Comparison of ENCODE assay signal across 8 mouse cellular contexts in genomic region chr6:127920652-127921051, GRCm38 (mm10). TPM values are rescaled to one million over a fixed set of nuclear protein-coding genes. Genes with fewer than 3 reads are reported as not detected.
DNase-seq lines count a peak whose midpoint lies in the region; ATAC-seq and TF ChIP-seq lines count a peak whose summit lies in the region.

No protein-coding gene starts in this region.

- H3K27ac ChIP-seq in midbrain, embryonic 11.5 days (ENCODE audit: low read depth, low read length), result no peak overlapping the region
- H3K27ac ChIP-seq in midbrain, embryonic 15.5 days, result no peak overlapping the region
- H3K27ac ChIP-seq in intestine, embryonic 16.5 days (ENCODE audit: low read length), result no peak overlapping the region
- H3K27ac ChIP-seq in midbrain, embryonic 14.5 days (replicated peaks; ENCODE audit: low read depth, low read length), result no peak overlapping the region
- no peak overlapping the region for H3K27ac ChIP-seq in stomach, postnatal 0 days (replicated peaks)

- no peak for TF ChIP-seq EP300 in stomach, postnatal 0 days (optimal IDR thresholded peaks at IDR 0.05)

- peak; percentile 25; the same call in 1 of the 2 replicates for ATAC-seq in midbrain, embryonic 11.5 days (ENCODE audit: low FRiP score)
- no peak; the same call in 1 of the 2 replicates for ATAC-seq in midbrain, embryonic 15.5 days (replicated peaks)
- ATAC-seq in intestine, embryonic 16.5 days, result peak; percentile 46; the same call in 1 of the 2 replicates
- ATAC-seq in midbrain, embryonic 14.5 days (ENCODE audit: low FRiP score, low TSS enrichment), result no peak
- ATAC-seq in stomach, postnatal 0 days (ENCODE audit: low FRiP score, low TSS enrichment), result peak; percentile 56

- no peaks in the 10 kb centered on the region for H3K9me3 ChIP-seq in midbrain, embryonic 11.5 days (ENCODE audit: control insufficient read depth, low read length)
- no peaks in the 10 kb centered on the region for H3K9me3 ChIP-seq in midbrain, embryonic 15.5 days
- no peaks in the 10 kb centered on the region for H3K9me3 ChIP-seq in intestine, embryonic 16.5 days (ENCODE audit: control insufficient read depth, low read length)
- no peaks in the 10 kb centered on the region for H3K9me3 ChIP-seq in midbrain, embryonic 14.5 days (ENCODE audit: control insufficient read depth, low read length)
- H3K9me3 ChIP-seq in stomach, postnatal 0 days (ENCODE audit: control insufficient read depth, low read length), result no peaks in the 10 kb centered on the region

- peak; percentile 98 for DNase-seq in midbrain, embryonic 11.5 days (ENCODE audit: low spot score, missing footprints)
- peak; percentile 71 to 80 for DNase-seq in cerebellum, postnatal 36 days
- peak; percentile 87 for DNase-seq in gastrocnemius, adult 18-20 months (ENCODE audit: low spot score)
- DNase-seq in left cerebral cortex, postnatal 10 days (ENCODE audit: extremely low spot score in 1 of 2, low spot score in 2 of 2), result peak; percentile 59 to 79
- peak; percentile 90 for DNase-seq in midbrain, embryonic 14.5 days
- DNase-seq in stomach, postnatal 0 days (ENCODE audit: low spot score), result peak; percentile 79

- H3K27me3 ChIP-seq in midbrain, embryonic 11.5 days (ENCODE audit: control insufficient read depth, insufficient read depth, low read length), result no peaks in the 10 kb centered on the region
- no peaks in the 10 kb centered on the region for H3K27me3 ChIP-seq in midbrain, embryonic 15.5 days (replicated peaks)
- H3K27me3 ChIP-seq in intestine, embryonic 16.5 days (replicated peaks; ENCODE audit: control insufficient read depth, insufficient read depth, low read length), result no peaks in the 10 kb centered on the region
- no peaks in the 10 kb centered on the region for H3K27me3 ChIP-seq in midbrain, embryonic 14.5 days (ENCODE audit: control insufficient read depth, insufficient read depth, low read length)
- no peaks in the 10 kb centered on the region for H3K27me3 ChIP-seq in stomach, postnatal 0 days (ENCODE audit: control insufficient read depth, insufficient read depth, low read length)

- no peak overlapping the region for H3K4me2 ChIP-seq in midbrain, embryonic 11.5 days
- H3K4me2 ChIP-seq in midbrain, embryonic 15.5 days, result no peak overlapping the region
- H3K4me2 ChIP-seq in intestine, embryonic 16.5 days (ENCODE audit: low read depth, low read length), result no peak overlapping the region
- H3K4me2 ChIP-seq in midbrain, embryonic 14.5 days (ENCODE audit: low read length), result no peak overlapping the region
- H3K4me2 ChIP-seq in stomach, postnatal 0 days (replicated peaks; ENCODE audit: low read depth), result no peak overlapping the region

- TF ChIP-seq CTCF in stomach, postnatal 0 days (IDR thresholded peaks at IDR 0.05; ENCODE audit: low read depth), result peak; percentile 89

- no peaks in the 10 kb centered on the region for H3K4me1 ChIP-seq in midbrain, embryonic 11.5 days (ENCODE audit: control insufficient read depth, insufficient read depth, low read length)
- H3K4me1 ChIP-seq in midbrain, embryonic 15.5 days, result peaks cover 6% of the 10 kb centered on the region; the same call in 1 of the 2 replicates
- no peaks in the 10 kb centered on the region for H3K4me1 ChIP-seq in intestine, embryonic 16.5 days (ENCODE audit: control insufficient read depth, insufficient read depth, low read length)
- H3K4me1 ChIP-seq in midbrain, embryonic 14.5 days (ENCODE audit: control insufficient read depth, insufficient read depth, low read length), result no peaks in the 10 kb centered on the region
- no peaks in the 10 kb centered on the region for H3K4me1 ChIP-seq in stomach, postnatal 0 days (replicated peaks; ENCODE audit: control insufficient read depth, insufficient read depth)

- 7% methylated on average over 8 of the region's 8 CpGs for WGBS in midbrain, embryonic 11.5 days
- WGBS in midbrain, embryonic 15.5 days, result 4% methylated on average over 8 of the region's 8 CpGs
- 8% methylated on average over 8 of the region's 8 CpGs for WGBS in intestine, embryonic 16.5 days
- WGBS in midbrain, embryonic 14.5 days, result 5% methylated on average over 8 of the region's 8 CpGs
- 8% methylated on average over 8 of the region's 8 CpGs for WGBS in stomach, postnatal 0 days

- no peaks in the 10 kb centered on the region for H3K36me3 ChIP-seq in midbrain, embryonic 11.5 days (ENCODE audit: control insufficient read depth, insufficient read depth, low read length)
- no peaks in the 10 kb centered on the region for H3K36me3 ChIP-seq in midbrain, embryonic 15.5 days (replicated peaks)
- no peaks in the 10 kb centered on the region for H3K36me3 ChIP-seq in intestine, embryonic 16.5 days (ENCODE audit: control insufficient read depth, insufficient read depth, low read length)
- no peaks in the 10 kb centered on the region for H3K36me3 ChIP-seq in midbrain, embryonic 14.5 days (ENCODE audit: control insufficient read depth, insufficient read depth, low read length)
- no peaks in the 10 kb centered on the region for H3K36me3 ChIP-seq in stomach, postnatal 0 days (ENCODE audit: control insufficient read depth, insufficient read depth, low read length)

- no peak overlapping the region for H3K4me3 ChIP-seq in midbrain, embryonic 11.5 days (ENCODE audit: low read depth, low read length)
- H3K4me3 ChIP-seq in midbrain, embryonic 15.5 days, result no peak overlapping the region
- no peak overlapping the region for H3K4me3 ChIP-seq in intestine, embryonic 16.5 days (ENCODE audit: low read length)
- no peak overlapping the region for H3K4me3 ChIP-seq in midbrain, embryonic 14.5 days (replicated peaks; ENCODE audit: low read depth, low read length)
- no peak overlapping the region for H3K4me3 ChIP-seq in stomach, postnatal 0 days (ENCODE audit: low read depth, low read length)

- intact Hi-C loops in left cerebral cortex, postnatal 10 days (cut with DNase I), result loop anchor here (5.0 to 10.0 kb wide), 2 partner anchors 148 to 306 kb away; no protein-coding TSS in a partner anchor

- no peak overlapping the region for H3K9ac ChIP-seq in midbrain, embryonic 11.5 days (ENCODE audit: low read length)
- no peak overlapping the region for H3K9ac ChIP-seq in midbrain, embryonic 15.5 days
- no peak overlapping the region for H3K9ac ChIP-seq in intestine, embryonic 16.5 days (ENCODE audit: low read depth, low read length)
- H3K9ac ChIP-seq in midbrain, embryonic 14.5 days (replicated peaks; ENCODE audit: low read length), result no peak overlapping the region
- H3K9ac ChIP-seq in stomach, postnatal 0 days (ENCODE audit: low read length), result no peak overlapping the region

RNA-seq across cellular contexts. Expression of gene Tspan11, which starts 33.3 kb away (rescaled TPM):
- polyA plus RNA-seq in midbrain, embryonic 11.5 days (2014; fragmentation: Nextera tagmentation; extraction: Ambion mirVana), result 10.8 and 13.3 TPM in 2 replicates
- polyA plus RNA-seq in midbrain, embryonic 15.5 days (2015; fragmentation: Nextera tagmentation; extraction: Ambion mirVana), result 4.8 and 6.9 TPM in 2 replicates
- total RNA-seq in gastrocnemius, adult 18-20 months (2021), result 1 to 10 TPM; 1.3 to 1.6 TPM
- polyA plus RNA-seq in intestine, embryonic 16.5 days (2015; fragmentation: Nextera tagmentation; extraction: Ambion mirVana), result 2.5 and 3.5 TPM in 2 replicates
- 1 to 10 TPM; 1.7 to 1.9 TPM for total RNA-seq in left cerebral cortex, postnatal 10 days (2021)
- polyA plus RNA-seq in midbrain, embryonic 14.5 days (2014; fragmentation: Nextera tagmentation; extraction: Ambion mirVana), result 5.0 and 8.4 TPM in 2 replicates
- 2.3 and 2.4 TPM in 2 replicates for polyA plus RNA-seq in stomach, postnatal 0 days (2015; fragmentation: Nextera tagmentation; extraction: Ambion mirVana)

Comparison
In these comparisons a context has a peak if more than half of its experiments do, and no peak if none do; other contexts are left out.
1. ATAC-seq: peak in midbrain, embryonic 11.5 days (single experiment), intestine, embryonic 16.5 days (single experiment) and stomach, postnatal 0 days (single experiment); none in midbrain, embryonic 15.5 days (single experiment) and midbrain, embryonic 14.5 days (single experiment).
2. Peak in every context shown above with its lines, with median percentiles within 50 percentile points of each other: DNase-seq.